In genomic region chr7:68211883-68212282, GRCm38 (mm10) we compare ENCODE assay signal across 30 mouse cellular contexts. TPM values are rescaled to one million over a fixed set of nuclear protein-coding genes. Genes with fewer than 3 reads are reported as not detected.
A peak's percentile ranks its signal among the peaks of the same experiment; 100 is the strongest.
DNase-seq lines count a peak whose midpoint lies in the region; ATAC-seq lines count a peak whose summit lies in the region.
"Had no signal": no experiment of that assay in that cellular context is flagged by ENCODE, and none has a peak within 500 bp of the region (broad histone marks: within the 10 kb centered on the region; RNA-seq: fewer than 3 reads in every experiment).

No protein-coding gene starts in this region.

- no peak overlapping the region for H3K9ac ChIP-seq in liver, embryonic 12.5 days
- H3K9ac ChIP-seq: embryonic facial prominence, embryonic 15.5 days; forebrain, embryonic 12.5 days; heart, embryonic 15.5 days; hindbrain, embryonic 15.5 days had no signal

- H3K27ac ChIP-seq in liver, embryonic 12.5 days, result no peak overlapping the region
- H3K27ac ChIP-seq: embryonic facial prominence, embryonic 15.5 days; forebrain, embryonic 12.5 days; heart, adult 2 months; heart, embryonic 15.5 days; hindbrain, embryonic 10.5 days; hindbrain, embryonic 15.5 days had no signal

- intact Hi-C loops in heart, postnatal 14 days (cut with DNase I), result loop anchor here (5.0 kb wide), 1 partner anchor 65 kb away; no protein-coding TSS in a partner anchor

- H3K4me2 ChIP-seq in liver, embryonic 12.5 days, result no peak overlapping the region
- H3K4me2 ChIP-seq: embryonic facial prominence, embryonic 15.5 days; forebrain, embryonic 12.5 days; heart, embryonic 11.5 days; heart, embryonic 15.5 days; hindbrain, embryonic 15.5 days had no signal

- no peak overlapping the region for H3K4me3 ChIP-seq in liver, embryonic 12.5 days
- H3K4me3 ChIP-seq: embryonic facial prominence, embryonic 15.5 days; erythroblast, embryonic 14.5 days; forebrain, embryonic 12.5 days; heart, adult 2 months; heart, embryonic 15.5 days; hindbrain, embryonic 10.5 days; hindbrain, embryonic 15.5 days had no signal

- WGBS in liver, embryonic 12.5 days (ENCODE audit: insufficient replicate concordance), result 82% methylated on average over 7 of the region's 7 CpGs

- peaks cover 96% of the 10 kb centered on the region for H3K36me3 ChIP-seq in liver, embryonic 12.5 days

- no peaks in the 10 kb centered on the region for H3K4me1 ChIP-seq in liver, embryonic 12.5 days
- H3K4me1 ChIP-seq: embryonic facial prominence, embryonic 15.5 days; forebrain, embryonic 12.5 days; hindbrain, embryonic 10.5 days; hindbrain, embryonic 15.5 days had no signal

- H3K27me3 ChIP-seq in liver, embryonic 12.5 days (replicated peaks), result no peaks in the 10 kb centered on the region
- H3K27me3 ChIP-seq: embryonic facial prominence, embryonic 15.5 days; forebrain, embryonic 12.5 days; heart, embryonic 15.5 days; hindbrain, embryonic 15.5 days had no signal

- H3K9me3 ChIP-seq in liver, embryonic 12.5 days (replicated peaks), result no peaks in the 10 kb centered on the region
- H3K9me3 ChIP-seq: embryonic facial prominence, embryonic 15.5 days; forebrain, embryonic 12.5 days; heart, embryonic 15.5 days; hindbrain, embryonic 10.5 days; hindbrain, embryonic 15.5 days had no signal

- no peak for DNase-seq in cerebellum, postnatal 4 days (ENCODE audit: low spot score in 2 of 2)
- peak; percentile 52 for DNase-seq in cerebellum, adult 11-12 months
- peak; percentile 67 for DNase-seq in cerebellum, adult 9-10 months
- peak; percentile 53 to 64 for DNase-seq in cerebellum, postnatal 25 days
- DNase-seq in right cerebral cortex, postnatal 4 days, result no peak
- DNase-seq in heart, postnatal 14 days, result no peak
- DNase-seq: adrenal gland, postnatal 10 days; B cell, adult 2 months; embryo, embryonic 11 days; gastrocnemius, postnatal 10 days; heart, adult 2 months; kidney, adult 8-10 months had no signal

- ATAC-seq in cerebellum, adult (ENCODE audit: insufficient number of reproducible peaks, low FRiP score, low TSS enrichment), result 0 out of 2 replicates have a peak, but pooled peaks have one; percentile 46
- ATAC-seq in liver, embryonic 12.5 days, result no peak
- ATAC-seq: CD4-positive, CD25-positive, alpha-beta regulatory T cell, adult 4 months; forebrain, embryonic 16.5 days; inflammation-experienced regulatory T-cells, adult 6 months; intestine, postnatal 0 days had no signal

RNA-seq across cellular contexts. Expression of gene Pgpep1l, which starts 52.1 kb away (rescaled TPM):
- not detected in 2 replicates for polyA plus RNA-seq in liver, embryonic 12.5 days (2016; fragmentation: Nextera tagmentation; extraction: Ambion mirVana)
- total RNA-seq in heart, postnatal 14 days (2021), result under 1 TPM in 1 of 2 experiments, not detected in 1; 0.39 TPM
- total RNA-seq: common myeloid progenitor, adult 5-6 weeks; G1E; heart, adult 2 months; heart, postnatal 25 days had no signal
- polyA plus RNA-seq: embryonic facial prominence, embryonic 11.5 days; embryonic facial prominence, embryonic 15.5 days; erythroblast, embryonic 14.5 days; forebrain, embryonic 12.5 days; forebrain, embryonic 16.5 days; gonadal fat pad, adult 2 months; heart, embryonic 11.5 days; hindbrain, embryonic 10.5 days; hindbrain, embryonic 15.5 days; intestine, postnatal 0 days had no signal

Comparison
In these comparisons a context has a peak if more than half of its experiments do, and no peak if none do; other contexts are left out.
1. DNase-seq: peak in cerebellum, adult 11-12 months (single experiment), cerebellum, adult 9-10 months (single experiment) and cerebellum, postnatal 25 days (2 of 2); none in cerebellum, postnatal 4 days (0 of 2), right cerebral cortex, postnatal 4 days (single experiment) and heart, postnatal 14 days (0 of 2).